Mouse (Mus musculus): ENCODE results near the gene Trmt13. TPM values are rescaled to one million over a fixed set of nuclear protein-coding genes. Genes with fewer than 3 reads are reported as not detected.

The Trmt13 gene
- polyA plus RNA-seq, 1 experiment from 2014 or later: 13.0 TPM

DNA sequence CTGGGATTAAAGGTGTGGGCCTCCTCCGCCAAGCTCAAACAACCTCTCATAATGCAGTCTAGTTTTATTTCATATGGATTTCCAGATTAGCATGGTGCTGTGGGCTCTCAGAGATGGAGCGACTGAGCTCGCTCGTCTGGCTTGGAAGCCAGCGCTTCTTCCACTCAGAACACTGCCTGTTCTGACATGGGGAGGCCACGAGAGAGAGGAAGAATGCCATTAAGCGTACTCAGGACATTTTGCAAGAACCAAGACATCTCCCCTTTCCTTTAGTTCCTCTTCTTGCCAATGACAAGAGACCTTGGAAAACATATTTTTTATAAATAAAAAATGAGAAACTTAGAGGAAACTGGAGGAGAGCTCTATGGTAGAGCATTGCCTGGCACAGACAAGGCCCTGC is 34.4 kb upstream of the Trmt13 start:
- no peak for ATAC-seq (ENCODE audit: low FRiP score, low TSS enrichment)
- H3K4me1 ChIP-seq (replicated peaks; ENCODE audit: control insufficient read depth, insufficient read depth): no peaks in the 10 kb centered on the region
- TF ChIP-seq EP300 (optimal IDR thresholded peaks at IDR 0.05) (no peak), CTCF (IDR thresholded peaks at IDR 0.05; ENCODE audit: low read depth) (no peak)
- no peaks in the 10 kb centered on the region for H3K9me3 ChIP-seq (ENCODE audit: control insufficient read depth, low read length)
- no peaks in the 10 kb centered on the region; the same call in 1 of the 2 replicates for H3K36me3 ChIP-seq (ENCODE audit: control insufficient read depth, insufficient read depth, low read length)
- DNase-seq (ENCODE audit: low spot score): no peak
- no peaks in the 10 kb centered on the region for H3K27me3 ChIP-seq (ENCODE audit: control insufficient read depth, insufficient read depth, low read length)
- H3K4me3 ChIP-seq (ENCODE audit: low read depth, low read length): no peak overlapping the region
- no peak overlapping the region for H3K9ac ChIP-seq (ENCODE audit: low read length)
- H3K27ac ChIP-seq (replicated peaks): no peak overlapping the region
- H3K4me2 ChIP-seq (replicated peaks; ENCODE audit: low read depth): no peak overlapping the region
- WGBS: 92% methylated on average over 7 of the region's 7 CpGs

DNA sequence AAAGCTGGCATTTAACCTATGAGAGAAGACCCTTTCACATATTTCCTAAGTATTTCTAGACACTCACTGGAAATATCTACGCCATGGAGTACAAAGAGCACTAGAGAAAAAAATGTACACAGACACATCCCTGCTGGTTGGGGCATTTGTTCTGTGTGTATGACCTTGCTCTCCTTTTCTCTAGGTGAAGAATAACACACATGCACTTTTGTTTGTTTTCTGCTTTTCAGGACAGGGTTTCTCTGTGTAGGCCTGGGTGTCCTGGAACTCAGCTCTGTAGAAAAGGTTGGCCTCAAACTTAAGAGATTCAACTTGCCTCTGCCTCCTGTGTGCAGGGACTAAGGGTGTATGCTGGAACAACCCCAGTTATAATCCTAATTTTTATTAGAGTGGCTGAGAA is 32.0 kb upstream of the Trmt13 start:
- Histone ChIP-seq H3K9ac (ENCODE audit: low read length) (no peak overlapping the region), H3K36me3 (ENCODE audit: control insufficient read depth, insufficient read depth, low read length) (peaks cover 15% of the 10 kb centered on the region), H3K4me3 (ENCODE audit: low read depth, low read length) (no peak overlapping the region), H3K27ac (replicated peaks) (no peak overlapping the region), H3K27me3 (ENCODE audit: control insufficient read depth, insufficient read depth, low read length) (no peaks in the 10 kb centered on the region), H3K4me2 (replicated peaks; ENCODE audit: low read depth) (no peak overlapping the region), H3K4me1 (replicated peaks; ENCODE audit: control insufficient read depth, insufficient read depth) (no peaks in the 10 kb centered on the region), H3K9me3 (ENCODE audit: control insufficient read depth, low read length) (no peaks in the 10 kb centered on the region)
- no peak for TF ChIP-seq CTCF (IDR thresholded peaks at IDR 0.05; ENCODE audit: low read depth)
- WGBS: 85% methylated on average over 1 of the region's 1 CpGs
- ATAC-seq (ENCODE audit: low FRiP score, low TSS enrichment): no peak
- peak; percentile 1 for DNase-seq (ENCODE audit: low spot score)

DNA sequence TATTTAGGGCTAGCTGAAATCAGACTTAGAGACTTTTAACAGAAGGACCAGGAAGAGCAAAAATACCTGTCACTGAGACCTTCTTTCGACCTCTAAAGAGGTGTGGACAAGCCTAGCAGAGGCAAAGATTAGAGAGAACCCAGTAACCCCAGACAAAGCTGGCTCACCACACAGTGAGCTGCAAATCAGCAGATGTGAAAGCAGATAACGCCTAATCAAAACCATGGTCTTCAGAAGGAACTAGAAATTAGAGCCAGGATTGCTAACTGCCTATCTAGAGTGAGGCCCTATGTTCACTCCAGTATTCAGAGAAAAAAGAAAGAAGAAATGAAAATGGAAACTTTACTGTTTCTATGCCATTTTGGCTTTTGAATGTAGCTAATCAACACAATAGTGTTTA is 28.0 kb upstream of the Trmt13 start:
- Histone ChIP-seq H3K4me3 (ENCODE audit: low read depth, low read length) (no peak overlapping the region), H3K9me3 (ENCODE audit: control insufficient read depth, low read length) (no peaks in the 10 kb centered on the region), H3K4me2 (replicated peaks; ENCODE audit: low read depth) (no peak overlapping the region), H3K27ac (replicated peaks) (no peak overlapping the region), H3K4me1 (replicated peaks; ENCODE audit: control insufficient read depth, insufficient read depth) (no peaks in the 10 kb centered on the region), H3K9ac (ENCODE audit: low read length) (no peak overlapping the region), H3K36me3 (ENCODE audit: control insufficient read depth, insufficient read depth, low read length) (peaks cover 21% of the 10 kb centered on the region), H3K27me3 (ENCODE audit: control insufficient read depth, insufficient read depth, low read length) (no peaks in the 10 kb centered on the region)
- TF ChIP-seq CTCF (IDR thresholded peaks at IDR 0.05; ENCODE audit: low read depth): no peak
- no peak for TF ChIP-seq EP300 (optimal IDR thresholded peaks at IDR 0.05)
- WGBS: 93% methylated on average over 2 of the region's 2 CpGs
- no peak for ATAC-seq (ENCODE audit: low FRiP score, low TSS enrichment)
- DNase-seq (ENCODE audit: low spot score): no peak

DNA sequence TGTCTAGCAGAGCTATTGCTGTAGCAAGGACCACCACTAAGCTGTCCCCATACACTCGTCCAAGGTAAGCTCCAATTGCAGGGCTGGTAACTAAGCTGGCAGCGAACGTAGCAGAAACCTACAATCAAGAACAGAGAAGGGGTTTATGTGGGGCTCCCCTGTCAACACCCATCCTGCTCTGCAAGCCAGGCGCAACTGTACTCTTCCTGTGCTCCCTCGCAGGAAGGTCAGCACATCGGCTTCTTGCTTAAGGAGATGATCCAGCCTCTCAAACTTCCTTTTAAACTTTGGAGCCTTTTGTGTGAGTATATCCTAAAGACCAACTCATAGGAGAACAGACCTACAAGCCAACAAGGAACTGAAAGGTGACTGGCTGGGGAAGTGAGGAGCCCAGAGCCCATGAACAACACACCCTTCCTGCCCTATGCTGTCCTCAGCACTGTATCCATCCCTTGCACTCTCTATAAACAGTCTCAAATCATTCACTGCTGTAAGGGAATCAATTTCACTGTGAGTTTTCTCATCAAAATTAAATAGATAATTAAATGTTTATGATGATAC is 27.5 kb upstream of the Trmt13 start:
- no peaks in the 10 kb centered on the region for H3K27me3 ChIP-seq (ENCODE audit: control insufficient read depth, insufficient read depth, low read length)
- no peak for ATAC-seq (ENCODE audit: low FRiP score, low TSS enrichment)
- H3K4me2 ChIP-seq (replicated peaks; ENCODE audit: low read depth): no peak overlapping the region
- TF ChIP-seq CTCF (IDR thresholded peaks at IDR 0.05; ENCODE audit: low read depth) (no peak), EP300 (optimal IDR thresholded peaks at IDR 0.05) (no peak)
- 95% methylated on average over 6 of the region's 6 CpGs for WGBS
- H3K9me3 ChIP-seq (ENCODE audit: control insufficient read depth, low read length): no peaks in the 10 kb centered on the region
- no peak overlapping the region for H3K4me3 ChIP-seq (ENCODE audit: low read depth, low read length)
- H3K9ac ChIP-seq (ENCODE audit: low read length): no peak overlapping the region
- no peak for DNase-seq (ENCODE audit: low spot score)
- peaks cover 21% of the 10 kb centered on the region for H3K36me3 ChIP-seq (ENCODE audit: control insufficient read depth, insufficient read depth, low read length)
- H3K4me1 ChIP-seq (replicated peaks; ENCODE audit: control insufficient read depth, insufficient read depth): no peaks in the 10 kb centered on the region
- H3K27ac ChIP-seq (replicated peaks): no peak overlapping the region

DNA sequence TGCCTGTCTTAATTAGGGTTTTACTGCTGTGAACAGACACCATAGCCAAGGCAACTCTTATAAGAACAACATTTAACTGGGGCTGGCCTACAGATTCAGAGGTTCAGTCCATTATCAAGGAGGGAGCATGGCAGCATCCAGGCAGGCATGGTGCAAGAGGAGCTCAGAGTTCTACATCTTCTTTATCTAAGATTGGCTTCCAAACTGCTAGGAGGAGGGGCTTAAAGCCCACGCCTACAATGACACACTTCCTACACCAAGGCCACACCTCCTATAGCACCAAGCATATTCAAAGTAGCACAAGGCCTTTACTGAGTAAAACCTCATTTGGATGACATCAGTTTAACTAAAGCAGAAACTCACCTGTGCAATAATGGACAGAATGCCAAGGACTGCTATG is 25.6 kb upstream of the Trmt13 start:
- H3K9ac ChIP-seq (ENCODE audit: low read length): no peak overlapping the region
- peaks cover 26% of the 10 kb centered on the region for H3K36me3 ChIP-seq (ENCODE audit: control insufficient read depth, insufficient read depth, low read length)
- H3K4me1 ChIP-seq (replicated peaks; ENCODE audit: control insufficient read depth, insufficient read depth): no peaks in the 10 kb centered on the region
- no peak overlapping the region for H3K4me2 ChIP-seq (replicated peaks; ENCODE audit: low read depth)
- H3K27me3 ChIP-seq (ENCODE audit: control insufficient read depth, insufficient read depth, low read length): no peaks in the 10 kb centered on the region
- H3K27ac ChIP-seq (replicated peaks): no peak overlapping the region
- DNase-seq (ENCODE audit: low spot score) (no peak), ATAC-seq (ENCODE audit: low FRiP score, low TSS enrichment) (no peak)
- no peak overlapping the region for H3K4me3 ChIP-seq (ENCODE audit: low read depth, low read length)
- 80% methylated on average over 1 of the region's 1 CpGs for WGBS
- no peaks in the 10 kb centered on the region for H3K9me3 ChIP-seq (ENCODE audit: control insufficient read depth, low read length)
- TF ChIP-seq EP300 (optimal IDR thresholded peaks at IDR 0.05) (no peak), CTCF (IDR thresholded peaks at IDR 0.05; ENCODE audit: low read depth) (no peak)

DNA sequence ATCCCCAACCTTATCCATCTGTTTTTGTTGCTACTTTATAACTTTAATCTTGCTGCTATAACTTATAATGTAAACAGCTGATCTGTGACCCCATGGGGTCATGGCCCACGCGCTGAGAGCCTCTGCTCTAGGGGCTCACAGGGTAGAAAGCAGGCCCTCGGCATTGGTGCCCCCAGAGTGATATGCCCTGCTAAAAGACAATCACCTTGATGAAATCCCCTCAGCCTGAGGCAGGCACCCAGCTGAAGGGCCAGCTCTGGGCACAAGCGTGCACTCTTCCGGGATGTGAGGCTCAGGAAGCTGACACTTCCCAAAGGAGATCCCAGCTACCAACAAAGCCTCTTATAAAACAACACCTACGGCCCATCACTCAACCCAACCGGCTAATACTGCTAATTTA is 24.2 kb upstream of the Trmt13 start:
- DNase-seq (ENCODE audit: low spot score): no peak
- Histone ChIP-seq H3K36me3 (ENCODE audit: control insufficient read depth, insufficient read depth, low read length) (peaks cover 27% of the 10 kb centered on the region), H3K4me2 (replicated peaks; ENCODE audit: low read depth) (no peak overlapping the region), H3K4me3 (ENCODE audit: low read depth, low read length) (no peak overlapping the region), H3K4me1 (replicated peaks; ENCODE audit: control insufficient read depth, insufficient read depth) (no peaks in the 10 kb centered on the region), H3K27me3 (ENCODE audit: control insufficient read depth, insufficient read depth, low read length) (no peaks in the 10 kb centered on the region), H3K27ac (replicated peaks) (peak overlapping the region; percentile 36; the same call in 1 of the 2 replicates), H3K9ac (ENCODE audit: low read length) (no peak overlapping the region), H3K9me3 (ENCODE audit: control insufficient read depth, low read length) (no peaks in the 10 kb centered on the region)
- ATAC-seq (ENCODE audit: low FRiP score, low TSS enrichment): no peak
- 84% methylated on average over 7 of the region's 7 CpGs for WGBS
- TF ChIP-seq CTCF (IDR thresholded peaks at IDR 0.05; ENCODE audit: low read depth) (no peak), EP300 (optimal IDR thresholded peaks at IDR 0.05) (no peak)

All from stomach, postnatal 0 days (tissue).